15 mouse cellular contexts compared by ENCODE assay signal in the genomic region with DNA sequence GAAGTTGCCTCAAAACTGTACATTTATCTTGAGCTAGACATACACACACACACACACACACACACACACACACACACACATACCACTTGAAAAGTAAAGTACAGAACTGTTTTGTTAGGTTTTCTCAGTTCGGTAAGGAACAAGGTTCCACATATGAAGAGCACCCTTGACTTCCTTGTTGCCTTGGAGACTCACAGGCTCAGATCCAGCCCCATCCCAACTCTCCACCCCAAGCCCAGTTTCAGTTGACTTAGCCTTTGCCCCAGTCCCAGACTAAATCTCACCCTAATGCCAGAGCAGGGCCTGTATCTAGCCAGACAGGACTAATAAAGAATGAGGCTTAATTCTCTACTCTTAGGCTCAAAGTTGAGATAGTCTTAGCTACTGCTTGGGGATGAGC. TPM values are rescaled to one million over a fixed set of nuclear protein-coding genes. Genes with fewer than 3 reads are reported as not detected.
DNase-seq lines count a peak whose midpoint lies in the region; ATAC-seq and TF ChIP-seq lines count a peak whose summit lies in the region.
"Had no signal": no experiment of that assay in that cellular context is flagged by ENCODE, and none has a peak within 500 bp of the region (broad histone marks: within the 10 kb centered on the region; RNA-seq: fewer than 3 reads in every experiment).

No protein-coding gene starts in this region.

- WGBS in lung, embryonic 14.5 days, result 69% methylated on average over 1 of the region's 1 CpGs
- WGBS in small intestine, adult 2 months, result 16% methylated on average over 1 of the region's 1 CpGs

- peak overlapping the region; percentile 87 for H3K27ac ChIP-seq in brown adipose tissue, adult 24 weeks (replicated peaks; ENCODE audit: low read depth, low read length)
- no peak overlapping the region for H3K27ac ChIP-seq in lung, embryonic 14.5 days (ENCODE audit: low read depth)
- peak overlapping the region; percentile 6; the same call in 1 of the 2 replicates for H3K27ac ChIP-seq in small intestine, adult 2 months (ENCODE audit: insufficient read depth, low read depth, low read length)
- H3K27ac ChIP-seq: forebrain, embryonic 12.5 days; macrophage; midbrain, embryonic 13.5 days had no signal

- H3K36me3 ChIP-seq in lung, embryonic 14.5 days (ENCODE audit: insufficient read depth), result no peaks in the 10 kb centered on the region
- H3K36me3 ChIP-seq in small intestine, adult 2 months (ENCODE audit: control insufficient read depth, insufficient read depth, low read length), result no peaks in the 10 kb centered on the region
- H3K36me3 ChIP-seq: forebrain, embryonic 12.5 days; midbrain, embryonic 13.5 days had no signal

- H3K4me3 ChIP-seq in brown adipose tissue, adult 24 weeks (ENCODE audit: insufficient read depth, low read depth, low read length), result no peak overlapping the region
- no peak overlapping the region for H3K4me3 ChIP-seq in lung, embryonic 14.5 days (ENCODE audit: low read depth, low read length)
- H3K4me3 ChIP-seq in small intestine, adult 2 months (ENCODE audit: low read depth, low read length), result no peak overlapping the region
- H3K4me3 ChIP-seq: forebrain, embryonic 12.5 days; midbrain, embryonic 13.5 days had no signal

- no peaks in the 10 kb centered on the region for H3K27me3 ChIP-seq in lung, embryonic 14.5 days (ENCODE audit: insufficient read depth, low read length)
- H3K27me3 ChIP-seq in small intestine, adult 2 months (ENCODE audit: control insufficient read depth, insufficient read depth, low read length), result no peaks in the 10 kb centered on the region
- H3K27me3 ChIP-seq: forebrain, embryonic 12.5 days; midbrain, embryonic 13.5 days had no signal

- peak; percentile 60; the same call in 1 of the 2 replicates for ATAC-seq in lung, embryonic 14.5 days (ENCODE audit: insufficient read depth)
- ATAC-seq: CD4-positive, CD25-positive, alpha-beta regulatory T cell, adult 4 months; inflammation-experienced regulatory T-cells, adult 6 months; midbrain, embryonic 13.5 days had no signal

- H3K4me1 ChIP-seq in brown adipose tissue, adult 24 weeks (ENCODE audit: control insufficient read depth, insufficient read depth, insufficient read length, low read length), result no peaks in the 10 kb centered on the region
- H3K4me1 ChIP-seq in lung, embryonic 14.5 days (ENCODE audit: insufficient read depth), result no peaks in the 10 kb centered on the region
- H3K4me1 ChIP-seq in small intestine, adult 2 months (ENCODE audit: control insufficient read depth, insufficient read depth, insufficient read length, low read length), result peaks cover 12% of the 10 kb centered on the region; the same call in 1 of the 2 replicates
- H3K4me1 ChIP-seq: forebrain, embryonic 12.5 days; midbrain, embryonic 13.5 days had no signal

- no peak overlapping the region for H3K4me2 ChIP-seq in lung, embryonic 14.5 days
- H3K4me2 ChIP-seq: forebrain, embryonic 12.5 days; midbrain, embryonic 13.5 days had no signal

- peak; percentile 30 for DNase-seq in kidney, postnatal 14 days
- no peak for DNase-seq in kidney, adult 11 months
- DNase-seq in lung, embryonic 14.5 days, result peak; percentile 25
- no peak for DNase-seq in Muller cell, postnatal 12 days (ENCODE audit: inconsistent ontology term)
- no peak for DNase-seq in urinary bladder, postnatal 10 days (ENCODE audit: low spot score)
- DNase-seq: cerebellum, adult 8-10 months; left cerebral cortex, postnatal 4 days; right cerebral cortex, postnatal 14 days had no signal

- no peaks in the 10 kb centered on the region for H3K9me3 ChIP-seq in lung, embryonic 14.5 days (ENCODE audit: low read depth, low read length)
- H3K9me3 ChIP-seq: forebrain, embryonic 12.5 days; midbrain, embryonic 13.5 days had no signal

- no peak overlapping the region for H3K9ac ChIP-seq in lung, embryonic 14.5 days
- H3K9ac ChIP-seq: forebrain, embryonic 12.5 days; midbrain, embryonic 13.5 days had no signal

- TF ChIP-seq CTCF in lung, embryonic 14.5 days (IDR thresholded peaks at IDR 0.05; ENCODE audit: low read depth), result no peak
- TF ChIP-seq CTCF in small intestine, adult 2 months (IDR thresholded peaks at IDR 0.05; ENCODE audit: extremely low read depth, insufficient read length, insufficient replicate concordance, low read depth, low read length), result no peak

- TF ChIP-seq POLR2A in small intestine, adult 2 months (IDR thresholded peaks at IDR 0.05; ENCODE audit: low read depth, low read length), result no peak

RNA-seq across cellular contexts. Expression of a gene that starts 16.9 kb away (rescaled TPM):
- 15.1 and 17.4 TPM in 2 replicates for polyA plus RNA-seq in brown adipose tissue, adult 24 weeks (2012; ENCODE audit: insufficient read depth, insufficient read length, missing spikeins)
- polyA plus RNA-seq in lung, embryonic 14.5 days (2014; fragmentation: Nextera tagmentation; extraction: Ambion mirVana), result not detected in 2 replicates
- 0.82 TPM in 1 of 2 replicates, not detected in the other for polyA plus RNA-seq in small intestine, adult 2 months (2012; rRNA removed)
- polyA plus RNA-seq: CD4-positive, CD25-positive, alpha-beta regulatory T cell, adult 4 months; forebrain, embryonic 12.5 days; inflammation-experienced regulatory T-cells, adult 6 months; macrophage; midbrain, embryonic 13.5 days had no signal

Comparison
In these comparisons a context has a peak if more than half of its experiments do, and no peak if none do; other contexts are left out.
1. DNase-seq: peak in kidney, postnatal 14 days (single experiment) and lung, embryonic 14.5 days (single experiment); none in kidney, adult 11 months (single experiment), Muller cell, postnatal 12 days (single experiment) and urinary bladder, postnatal 10 days (single experiment).